Mouse (Mus musculus): ENCODE results near the gene Yrdc.

The Yrdc gene

GRCm38 (mm10) chr4:124849631-124850260, 733 bp upstream of the Yrdc start:
- peak; percentile 74 to 83 for DNase-seq (ENCODE audit: low spot score in 2 of 2)

- DNase-seq (ENCODE audit: low spot score in 2 of 2) = peak; percentile 68 to 70
Measured at GRCm38 (mm10) chr4:124850933-124851658, 617 bp downstream of the Yrdc start, which contains the start of gene 1110065P20Rik. 1110065P20Rik (minus strand) TSS chr4:124851196.

- peak in 1 of 2 experiments; percentile 61 for DNase-seq (ENCODE audit: low spot score in 2 of 2)
Measured at GRCm38 (mm10) chr4:124856294-124856693, 5.8 kb downstream of the Yrdc start.

- DNase-seq (ENCODE audit: low spot score in 2 of 2) = no peak
Measured at GRCm38 (mm10) chr4:124858370-124858769, 7.9 kb downstream of the Yrdc start.

- no peak for DNase-seq (ENCODE audit: low spot score in 2 of 2)
Measured at GRCm38 (mm10) chr4:124860446-124860845, 10.0 kb downstream of the Yrdc start.

GRCm38 (mm10) chr4:124861283-124862188, 11.1 kb downstream of the Yrdc start, which contains the start of gene Maneal:
Maneal (minus strand) TSS chr4:124862171.
- DNase-seq (ENCODE audit: low spot score in 2 of 2) = no peak

GRCm38 (mm10) chr4:124872719-124873118, 22.2 kb downstream of the Yrdc start:
- no peak for DNase-seq (ENCODE audit: low spot score in 2 of 2)

GRCm38 (mm10) chr4:124880599-124880998, 30.1 kb downstream of the Yrdc start, which contains the start of gene Epha10:
Epha10 (plus strand) TSS chr4:124880899.
- DNase-seq (ENCODE audit: low spot score in 2 of 2) = no peak

- peak; percentile 87 to 88 for DNase-seq (ENCODE audit: low spot score in 2 of 2)
Measured at GRCm38 (mm10) chr4:124881341-124881908, 30.9 kb downstream of the Yrdc start.

- DNase-seq (ENCODE audit: low spot score in 2 of 2) = no peak
Measured at GRCm38 (mm10) chr4:124882151-124882729, 31.8 kb downstream of the Yrdc start.

- peak in 1 of 2 experiments; percentile 62 for DNase-seq (ENCODE audit: low spot score in 2 of 2)
Measured at GRCm38 (mm10) chr4:124888702-124889101, 38.2 kb downstream of the Yrdc start.

GRCm38 (mm10) chr4:124889935-124890334, 39.5 kb downstream of the Yrdc start:
- DNase-seq (ENCODE audit: low spot score in 2 of 2) = peak in 1 of 2 experiments; percentile 22

- peak in 1 of 2 experiments; percentile 31 for DNase-seq (ENCODE audit: low spot score in 2 of 2)
Measured at GRCm38 (mm10) chr4:124890831-124891230, 40.4 kb downstream of the Yrdc start.

GRCm38 (mm10) chr4:124893769-124894168, 43.3 kb downstream of the Yrdc start:
- no peak for DNase-seq (ENCODE audit: low spot score in 2 of 2)

- DNase-seq (ENCODE audit: low spot score in 2 of 2) = peak; percentile 64 to 74
Measured at GRCm38 (mm10) chr4:124894508-124895428, 44.3 kb downstream of the Yrdc start.

- no peak for DNase-seq (ENCODE audit: low spot score in 2 of 2)
Measured at GRCm38 (mm10) chr4:124898428-124898827, 47.9 kb downstream of the Yrdc start.

GRCm38 (mm10) chr4:124899906-124900305, 49.4 kb downstream of the Yrdc start:
- no peak for DNase-seq (ENCODE audit: low spot score in 2 of 2)

Measured in frontal cortex, postnatal 36 days (tissue).